Mouse (Mus musculus): Measurements from ENCODE around the gene Ppl. TPM values are rescaled to one million over a fixed set of nuclear protein-coding genes. Genes with fewer than 3 reads are reported as not detected.

The Ppl gene
- polyA plus RNA-seq, 1 experiment from 2014 or later: 3.1 TPM

Other genes starting within 250 kb of the Ppl start
- gene Mgrn1, start 246.2 kb downstream of the Ppl start, polyA plus RNA-seq (2015; fragmentation: Nextera tagmentation; extraction: Ambion mirVana): 82.7 and 84.6 TPM in 2 replicates
- gene Nudt16l1, start 193.7 kb downstream of the Ppl start, polyA plus RNA-seq (2015; fragmentation: Nextera tagmentation; extraction: Ambion mirVana): 144 TPM in 2 replicates
- 39.7 and 41.3 TPM in 2 replicates for gene Anks3, start 168.2 kb downstream of the Ppl start, polyA plus RNA-seq (2015; fragmentation: Nextera tagmentation; extraction: Ambion mirVana)
- gene Sept12, start 134.6 kb downstream of the Ppl start, polyA plus RNA-seq (2015; fragmentation: Nextera tagmentation; extraction: Ambion mirVana): 0.11 TPM in 1 of 2 replicates, not detected in the other
- 133 and 146 TPM in 2 replicates for gene Smim22, start 125.1 kb downstream of the Ppl start, polyA plus RNA-seq (2015; fragmentation: Nextera tagmentation; extraction: Ambion mirVana)
- gene Rogdi, start 118.9 kb downstream of the Ppl start, polyA plus RNA-seq (2015; fragmentation: Nextera tagmentation; extraction: Ambion mirVana): 51.6 TPM in 2 replicates
- 139 and 140 TPM in 2 replicates for gene Glyr1, start 82.6 kb downstream of the Ppl start, polyA plus RNA-seq (2015; fragmentation: Nextera tagmentation; extraction: Ambion mirVana)
- gene Ubn1, start 82.4 kb downstream of the Ppl start, polyA plus RNA-seq (2015; fragmentation: Nextera tagmentation; extraction: Ambion mirVana): 11.1 and 12.4 TPM in 2 replicates
- 0.05 TPM in 1 of 2 replicates, not detected in the other for gene Sec14l5, start 14.7 kb upstream of the Ppl start, polyA plus RNA-seq (2015; fragmentation: Nextera tagmentation; extraction: Ambion mirVana)
- gene Nagpa, start 71.6 kb upstream of the Ppl start, polyA plus RNA-seq (2015; fragmentation: Nextera tagmentation; extraction: Ambion mirVana): 39.5 and 42.2 TPM in 2 replicates
- gene AU021092, start 89.9 kb upstream of the Ppl start, polyA plus RNA-seq (2015; fragmentation: Nextera tagmentation; extraction: Ambion mirVana): 2.8 and 4.2 TPM in 2 replicates
- gene Alg1, start 101.2 kb upstream of the Ppl start, polyA plus RNA-seq (2015; fragmentation: Nextera tagmentation; extraction: Ambion mirVana): 36.7 and 38.6 TPM in 2 replicates
- gene Eef2kmt, start 123.6 kb upstream of the Ppl start, polyA plus RNA-seq (2015; fragmentation: Nextera tagmentation; extraction: Ambion mirVana): 34.6 and 39.1 TPM in 2 replicates